Mouse (Mus musculus) spleen, postnatal 10 days (tissue): ENCODE results near the gene Cdk11b.
"Not testable (repeated sequence)": the region's sequence is repeated elsewhere in the genome, so short reads cannot be mapped to it uniquely, and the experiment has no call there.

ENCODE experiments used
- DNase-seq, 2 experiments: peaks; one replicate each; pipeline ENCODE4 v3.0.0; 2021 to 2022; ENCODE audit warnings: low spot score in 2 of 2

Gene Cdk11b

GRCm38 (mm10) chr4:155666903-155667302, 42.2 kb downstream of the Cdk11b start:
- no peak for DNase-seq

- peak; percentile 96 to 98 for DNase-seq
These were observed 44.3 kb downstream of the Cdk11b start, which contains the start of gene Mib2 for GRCm38 (mm10) chr4:155668689-155669597. Gene Mib2, minus strand, starts transcription at chr4:155669198.

GRCm38 (mm10) chr4:155669598-155670075, 45.0 kb downstream of the Cdk11b start:
- no peak for DNase-seq

GRCm38 (mm10) chr4:155670236-155670635, 45.6 kb downstream of the Cdk11b start:
- not testable (repeated sequence) for DNase-seq

GRCm38 (mm10) chr4:155672082-155672481, 47.4 kb downstream of the Cdk11b start:
- no peak for DNase-seq

GRCm38 (mm10) chr4:155675991-155676390, 51.3 kb downstream of the Cdk11b start:
- DNase-seq: no peak

- DNase-seq: not testable (repeated sequence)
These were observed 59.1 kb downstream of the Cdk11b start for GRCm38 (mm10) chr4:155683670-155684277.

GRCm38 (mm10) chr4:155687764-155688163, 63.1 kb downstream of the Cdk11b start:
- not testable (repeated sequence) for DNase-seq

GRCm38 (mm10) chr4:155690571-155691375, 66.1 kb downstream of the Cdk11b start:
- no peak for DNase-seq

- no peak for DNase-seq
These were observed 67.8 kb downstream of the Cdk11b start for GRCm38 (mm10) chr4:155692421-155692820.

- DNase-seq: peak in 1 of 2 experiments; percentile 61
These were observed 69.4 kb downstream of the Cdk11b start, which contains the start of gene Fndc10 for GRCm38 (mm10) chr4:155694111-155694481. Gene Fndc10, plus strand, starts transcription at chr4:155694342.

GRCm38 (mm10) chr4:155694482-155695401, 70.1 kb downstream of the Cdk11b start:
- peak; percentile 41 to 66 for DNase-seq

GRCm38 (mm10) chr4:155695531-155696062, 70.9 kb downstream of the Cdk11b start:
- DNase-seq: no peak

GRCm38 (mm10) chr4:155696261-155697255, 71.9 kb downstream of the Cdk11b start:
- no peak for DNase-seq
